Mouse (Mus musculus): ENCODE data around the gene Rnf38. TPM values are rescaled to one million over a fixed set of nuclear protein-coding genes. Genes with fewer than 3 reads are reported as not detected.

Rnf38 gene
- polyA plus RNA-seq, 1 experiment from 2014 or later = 15.6 TPM

DNA sequence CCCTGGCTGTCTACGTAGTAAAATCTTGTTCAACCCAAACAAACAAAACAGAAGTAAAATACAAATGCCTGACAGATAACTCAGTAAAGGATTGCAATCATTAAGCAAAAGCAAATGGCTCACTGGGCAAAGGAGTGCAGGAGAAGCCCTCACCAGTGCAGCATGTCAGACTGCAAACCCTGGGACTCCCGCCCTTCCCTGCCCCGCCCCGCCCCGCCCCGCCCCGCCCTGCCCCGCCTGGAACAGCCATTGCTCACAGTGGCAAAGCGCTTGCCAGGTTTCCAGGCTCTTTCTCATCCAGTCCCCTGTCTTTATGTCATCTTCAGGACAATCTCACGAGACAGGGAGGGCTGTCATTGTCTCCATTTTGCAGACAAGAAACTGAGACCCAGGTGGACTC, 16.1 kb upstream of the Rnf38 start:
- 2% methylated on average over 10 of the region's 10 CpGs for WGBS
- no peaks in the 10 kb centered on the region for H3K9me3 ChIP-seq
- H3K9ac ChIP-seq = no peak overlapping the region
- H3K4me3 ChIP-seq = no peak overlapping the region
- 0 out of 2 replicates have a peak, but pooled peaks cover 4% of the 10 kb centered on the region for H3K4me1 ChIP-seq
- ATAC-seq (ENCODE audit: insufficient number of reproducible peaks, low FRiP score, low TSS enrichment, low read depth) = no peak
- H3K4me2 ChIP-seq = no peak overlapping the region
- no peak overlapping the region for H3K27ac ChIP-seq
- no peaks in the 10 kb centered on the region for H3K36me3 ChIP-seq
- H3K27me3 ChIP-seq = peaks cover 32% of the 10 kb centered on the region

DNA sequence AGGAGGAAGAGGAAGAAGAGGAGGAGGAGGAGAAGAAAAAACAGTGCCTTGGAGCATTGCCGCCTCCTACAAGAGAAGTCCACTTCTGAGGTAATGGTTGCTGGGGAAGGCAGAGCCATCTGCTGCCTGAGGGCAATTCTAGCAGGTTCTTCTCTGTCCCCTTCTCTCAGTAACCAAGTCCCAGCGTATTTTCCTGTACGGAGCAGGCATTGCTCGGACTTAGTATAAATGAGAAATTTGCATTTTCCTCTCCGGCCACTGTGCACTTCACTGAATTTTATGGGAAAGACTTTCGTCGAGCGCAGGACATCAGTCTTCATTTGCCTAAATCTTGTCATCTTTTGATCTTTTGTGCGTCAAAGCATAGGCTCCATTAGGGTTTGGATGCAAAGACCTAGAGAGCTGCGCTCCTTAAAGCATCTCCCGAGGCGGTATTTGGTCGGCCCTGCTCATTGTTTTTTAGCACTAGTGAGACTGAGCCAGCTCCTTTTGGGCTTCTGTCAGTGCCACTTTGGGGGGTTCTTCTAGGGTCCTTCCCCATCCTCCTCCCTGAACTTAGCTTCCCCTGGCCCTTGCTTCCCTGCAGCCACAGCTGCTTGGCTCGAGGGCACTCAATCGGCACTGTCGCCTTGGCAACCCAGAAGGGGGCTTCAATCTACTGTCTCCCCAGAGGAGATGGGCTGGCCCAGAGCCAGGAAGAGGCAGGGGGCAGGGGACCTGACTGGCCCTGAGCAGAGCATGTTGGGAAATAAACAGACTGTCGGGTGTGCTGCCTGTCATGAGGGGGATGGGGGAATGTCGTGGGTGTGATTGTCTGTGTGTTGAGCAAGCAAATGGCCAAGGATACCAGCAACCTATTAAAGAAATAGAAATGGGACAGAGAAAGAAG, 13.7 kb upstream of the Rnf38 start:
- no peak for ATAC-seq (ENCODE audit: insufficient number of reproducible peaks, low FRiP score, low TSS enrichment, low read depth)

GRCm38 (mm10) chr4:44246285-44246684, 12.7 kb upstream of the Rnf38 start:
- 87% methylated on average over 4 of the region's 4 CpGs for WGBS
- no peak overlapping the region for H3K4me3 ChIP-seq
- H3K4me2 ChIP-seq = no peak overlapping the region
- no peaks in the 10 kb centered on the region for H3K36me3 ChIP-seq
- no peaks in the 10 kb centered on the region for H3K9me3 ChIP-seq
- 0 out of 2 replicates have a peak, but pooled peaks cover 4% of the 10 kb centered on the region for H3K4me1 ChIP-seq
- H3K9ac ChIP-seq = no peak overlapping the region
- H3K27ac ChIP-seq = no peak overlapping the region
- ATAC-seq (ENCODE audit: insufficient number of reproducible peaks, low FRiP score, low TSS enrichment, low read depth) = no peak
- H3K27me3 ChIP-seq = peaks cover 22% of the 10 kb centered on the region

More for the DNA sequence above, 13.7 kb upstream of the Rnf38 start:
- WGBS = 11% methylated on average over 18 of the region's 18 CpGs
- Histone ChIP-seq H3K27me3 (peaks cover 29% of the 10 kb centered on the region), H3K4me2 (no peak overlapping the region), H3K9ac (no peak overlapping the region), H3K4me1 (0 out of 2 replicates have a peak, but pooled peaks cover 4% of the 10 kb centered on the region), H3K9me3 (no peaks in the 10 kb centered on the region), H3K4me3 (no peak overlapping the region), H3K36me3 (no peaks in the 10 kb centered on the region), H3K27ac (no peak overlapping the region)

DNA sequence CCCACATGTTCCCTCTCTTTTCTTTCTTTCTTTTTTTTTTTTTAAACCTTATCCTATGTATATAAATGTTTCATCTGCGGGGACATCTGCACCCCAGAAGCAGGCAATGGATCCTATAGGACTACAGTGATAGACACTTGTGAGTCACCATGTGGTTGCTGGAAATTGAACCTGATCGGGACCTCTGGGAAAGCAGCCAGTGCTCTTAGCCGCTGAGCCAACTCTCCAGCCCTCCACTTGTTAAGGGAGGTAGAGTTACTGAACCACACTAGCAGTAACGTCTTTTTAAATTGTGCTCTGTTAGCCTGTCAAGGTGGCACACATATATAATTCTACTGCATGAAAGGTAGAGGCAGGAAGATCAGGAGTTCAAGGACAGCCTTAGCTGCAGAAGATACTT, 8.0 kb upstream of the Rnf38 start:
- WGBS = 55% methylated on average over 4 of the region's 4 CpGs
- Histone ChIP-seq H3K4me1 (no peaks in the 10 kb centered on the region), H3K27ac (no peak overlapping the region), H3K27me3 (no peaks in the 10 kb centered on the region), H3K36me3 (no peaks in the 10 kb centered on the region), H3K4me2 (no peak overlapping the region), H3K9ac (no peak overlapping the region), H3K9me3 (no peaks in the 10 kb centered on the region), H3K4me3 (no peak overlapping the region)
- ATAC-seq (ENCODE audit: insufficient number of reproducible peaks, low FRiP score, low TSS enrichment, low read depth) = no peak

DNA sequence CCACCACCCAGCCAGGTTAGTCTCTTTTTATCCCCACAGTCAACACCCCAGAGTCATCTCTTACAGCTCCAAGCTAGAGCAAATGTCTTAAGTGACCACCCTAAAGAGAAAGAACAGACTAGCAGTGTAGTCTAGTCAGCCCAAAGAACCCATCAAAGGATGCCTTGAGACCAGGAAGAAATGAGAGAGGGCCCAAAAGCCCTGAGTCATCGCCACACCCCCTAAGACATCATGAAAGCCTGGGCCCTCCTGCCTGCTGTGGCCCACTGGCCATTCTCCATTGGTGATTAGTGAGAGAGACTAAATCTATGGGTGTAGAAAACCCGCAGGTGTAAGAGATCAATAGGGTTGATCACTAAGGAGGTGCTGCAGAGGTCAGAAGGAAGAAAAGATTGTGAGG, 2.4 kb upstream of the Rnf38 start:
- no peaks in the 10 kb centered on the region for H3K27me3 ChIP-seq
- H3K9ac ChIP-seq = no peak overlapping the region
- no peak overlapping the region for H3K4me2 ChIP-seq
- no peak overlapping the region for H3K4me3 ChIP-seq
- no peaks in the 10 kb centered on the region for H3K36me3 ChIP-seq
- no peak overlapping the region for H3K27ac ChIP-seq
- peaks cover 22% of the 10 kb centered on the region for H3K4me1 ChIP-seq
- no peak for ATAC-seq (ENCODE audit: insufficient number of reproducible peaks, low FRiP score, low TSS enrichment, low read depth)
- no peaks in the 10 kb centered on the region for H3K9me3 ChIP-seq
- WGBS = 80% methylated on average over 2 of the region's 2 CpGs

DNA sequence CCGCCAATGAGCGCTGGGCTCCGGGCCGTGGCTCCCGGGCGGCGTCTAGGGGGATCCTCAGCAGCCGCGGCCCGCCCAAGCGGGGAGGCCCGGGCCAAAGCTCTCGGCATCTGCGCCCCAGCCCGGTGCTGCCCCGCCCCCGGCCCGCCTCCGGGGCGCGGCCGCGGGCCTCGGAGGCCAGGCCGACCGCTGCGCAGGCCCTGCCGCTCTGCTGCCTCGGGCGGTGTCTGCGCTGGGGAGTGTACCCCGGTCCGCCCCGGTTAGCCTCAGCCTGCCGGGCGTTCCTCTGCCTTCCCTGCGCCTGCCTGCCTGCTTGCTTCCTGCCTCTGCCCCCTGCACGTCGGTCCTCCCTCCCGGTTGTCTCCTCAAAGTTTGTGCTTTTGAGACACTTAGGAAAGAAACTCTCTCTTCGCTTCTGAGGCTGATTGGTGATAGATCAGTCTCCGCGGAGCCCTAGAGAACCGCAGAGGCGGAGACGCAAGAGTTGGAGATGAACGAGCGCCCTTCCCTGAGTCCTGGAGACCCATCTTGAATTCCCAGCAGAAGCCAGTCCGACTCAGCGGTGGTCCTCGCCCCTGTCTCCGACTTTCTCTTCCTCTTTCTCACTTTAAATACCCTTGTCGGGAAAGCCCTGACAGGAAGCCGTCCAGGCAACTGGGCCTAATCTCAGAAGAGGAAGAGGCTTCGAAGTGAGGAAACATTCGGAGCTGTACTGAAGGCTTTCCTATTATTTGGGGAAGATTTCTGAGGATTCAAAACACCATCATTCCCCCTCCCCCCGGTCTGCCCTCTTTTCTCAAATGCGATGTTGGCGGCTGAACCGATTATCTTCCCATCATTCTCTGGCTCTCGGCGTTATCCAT, 646 bp upstream of the Rnf38 start:
- Histone ChIP-seq H3K4me3 (peak overlapping the region; percentile 78), H3K9ac (peak overlapping the region; percentile 67), H3K4me2 (peak overlapping the region; percentile 85), H3K36me3 (no peaks in the 10 kb centered on the region), H3K27me3 (no peaks in the 10 kb centered on the region), H3K4me1 (peaks cover 22% of the 10 kb centered on the region), H3K27ac (peak overlapping the region; percentile 94), H3K9me3 (no peaks in the 10 kb centered on the region)
- ATAC-seq (ENCODE audit: insufficient number of reproducible peaks, low FRiP score, low TSS enrichment, low read depth) = peak; percentile 98
- under 1% methylated on average over 54 of the region's 62 CpGs for WGBS

GRCm38 (mm10) chr4:44232771-44233712, 547 bp downstream of the Rnf38 start:
- Histone ChIP-seq H3K4me2 (peak overlapping the region; percentile 85), H3K4me3 (peak overlapping the region; percentile 78), H3K36me3 (no peaks in the 10 kb centered on the region), H3K9me3 (no peaks in the 10 kb centered on the region), H3K9ac (peak overlapping the region; percentile 81), H3K4me1 (peaks cover 22% of the 10 kb centered on the region), H3K27ac (peak overlapping the region; percentile 94), H3K27me3 (no peaks in the 10 kb centered on the region)
- 0 out of 2 replicates have a peak, but pooled peaks have one; percentile 2 for ATAC-seq (ENCODE audit: insufficient number of reproducible peaks, low FRiP score, low TSS enrichment, low read depth)
- under 1% methylated on average over 30 of the region's 68 CpGs for WGBS

- Histone ChIP-seq H3K4me1 (peaks cover 12% of the 10 kb centered on the region; the same call in 1 of the 2 replicates), H3K9me3 (no peaks in the 10 kb centered on the region), H3K9ac (no peak overlapping the region), H3K27ac (no peak overlapping the region), H3K36me3 (no peaks in the 10 kb centered on the region), H3K27me3 (no peaks in the 10 kb centered on the region), H3K4me3 (no peak overlapping the region), H3K4me2 (no peak overlapping the region)
- no peak for ATAC-seq (ENCODE audit: insufficient number of reproducible peaks, low FRiP score, low TSS enrichment, low read depth)
- WGBS = 90% methylated on average over 10 of the region's 10 CpGs
Observed at GRCm38 (mm10) chr4:44225128-44225527, 8.5 kb downstream of the Rnf38 start.

DNA sequence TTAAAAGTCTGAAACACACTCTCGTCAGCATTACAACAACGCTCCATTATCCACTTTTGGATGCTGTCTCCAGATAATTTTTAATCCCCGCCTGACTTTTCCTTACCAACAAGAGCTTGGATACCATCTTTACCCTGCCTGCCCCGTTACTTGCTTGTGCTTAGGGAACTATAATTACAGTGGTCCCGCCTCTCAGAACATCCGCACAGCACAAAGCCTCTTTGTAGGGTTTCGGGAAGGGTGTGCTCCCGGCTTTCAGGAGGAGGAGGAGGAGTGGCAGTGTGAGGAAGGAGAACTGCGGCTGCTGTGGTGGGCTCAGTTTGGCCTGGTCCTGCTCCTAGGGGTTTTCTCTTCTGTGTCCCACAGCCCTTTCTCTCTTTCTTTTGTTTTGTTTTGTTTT, 9.4 kb downstream of the Rnf38 start:
- H3K36me3 ChIP-seq = no peaks in the 10 kb centered on the region
- WGBS = 41% methylated on average over 9 of the region's 9 CpGs

DNA sequence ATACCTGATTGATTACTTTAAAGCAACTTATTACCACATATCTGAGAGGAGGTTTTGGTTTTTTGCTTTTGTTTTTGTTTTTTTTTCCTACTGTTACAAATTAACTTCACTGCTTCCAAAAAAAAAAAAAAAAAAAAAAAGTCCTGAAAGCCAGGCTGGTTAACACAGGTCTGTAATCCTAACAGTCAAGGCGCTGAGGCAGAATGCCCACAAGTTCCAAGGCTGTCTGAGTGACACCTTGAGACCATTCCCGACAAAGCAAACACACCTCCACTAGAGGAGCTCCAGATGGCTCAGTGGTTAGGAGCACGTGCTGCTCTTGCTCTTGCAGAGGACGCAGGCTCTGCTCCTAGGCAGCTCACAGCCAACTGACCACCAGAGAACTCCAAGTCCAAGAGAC, 10.1 kb downstream of the Rnf38 start:
- H3K4me3 ChIP-seq = no peak overlapping the region
- H3K27me3 ChIP-seq = no peaks in the 10 kb centered on the region
- peaks cover 12% of the 10 kb centered on the region; the same call in 1 of the 2 replicates for H3K4me1 ChIP-seq
- no peak overlapping the region for H3K27ac ChIP-seq
- no peaks in the 10 kb centered on the region for H3K36me3 ChIP-seq
- H3K9ac ChIP-seq = no peak overlapping the region
- H3K4me2 ChIP-seq = no peak overlapping the region
- 57% methylated on average over 4 of the region's 4 CpGs for WGBS
- no peaks in the 10 kb centered on the region for H3K9me3 ChIP-seq
- no peak for ATAC-seq (ENCODE audit: insufficient number of reproducible peaks, low FRiP score, low TSS enrichment, low read depth)

More for the DNA sequence above, 9.4 kb downstream of the Rnf38 start:
- Histone ChIP-seq H3K27ac (peak overlapping the region; percentile 17; the same call in 1 of the 2 replicates), H3K4me2 (no peak overlapping the region), H3K4me3 (no peak overlapping the region), H3K9ac (no peak overlapping the region), H3K27me3 (no peaks in the 10 kb centered on the region), H3K9me3 (no peaks in the 10 kb centered on the region), H3K4me1 (peaks cover 12% of the 10 kb centered on the region; the same call in 1 of the 2 replicates)
- no peak for ATAC-seq (ENCODE audit: insufficient number of reproducible peaks, low FRiP score, low TSS enrichment, low read depth)

- Histone ChIP-seq H3K36me3 (no peaks in the 10 kb centered on the region), H3K9ac (no peak overlapping the region), H3K4me1 (no peaks in the 10 kb centered on the region), H3K4me3 (no peak overlapping the region), H3K9me3 (no peaks in the 10 kb centered on the region), H3K27me3 (no peaks in the 10 kb centered on the region), H3K27ac (no peak overlapping the region), H3K4me2 (no peak overlapping the region)
- ATAC-seq (ENCODE audit: insufficient number of reproducible peaks, low FRiP score, low TSS enrichment, low read depth) = no peak
- 55% methylated on average over 10 of the region's 10 CpGs for WGBS
Observed at GRCm38 (mm10) chr4:44216797-44217442, 16.7 kb downstream of the Rnf38 start.

All from limb, embryonic 15.5 days (tissue).